Mouse (Mus musculus) neural tube, postnatal 0 days (tissue): Measurements from ENCODE around the gene Tmem212. TPM values are rescaled to one million over a fixed set of nuclear protein-coding genes. Genes with fewer than 3 reads are reported as not detected.

Experiments used
- polyA plus RNA-seq: library from polyadenylated mRNA; unstranded; fragments of >200 nt; fragmentation: Nextera tagmentation; extraction: Ambion mirVana; gene quantifications from 2 replicates; pipeline ENCODE4 v1.2.1, GENCODE M21; 2015

Gene Tmem212
- 4.4 and 5.1 TPM in 2 replicates for polyA plus RNA-seq

DNA sequence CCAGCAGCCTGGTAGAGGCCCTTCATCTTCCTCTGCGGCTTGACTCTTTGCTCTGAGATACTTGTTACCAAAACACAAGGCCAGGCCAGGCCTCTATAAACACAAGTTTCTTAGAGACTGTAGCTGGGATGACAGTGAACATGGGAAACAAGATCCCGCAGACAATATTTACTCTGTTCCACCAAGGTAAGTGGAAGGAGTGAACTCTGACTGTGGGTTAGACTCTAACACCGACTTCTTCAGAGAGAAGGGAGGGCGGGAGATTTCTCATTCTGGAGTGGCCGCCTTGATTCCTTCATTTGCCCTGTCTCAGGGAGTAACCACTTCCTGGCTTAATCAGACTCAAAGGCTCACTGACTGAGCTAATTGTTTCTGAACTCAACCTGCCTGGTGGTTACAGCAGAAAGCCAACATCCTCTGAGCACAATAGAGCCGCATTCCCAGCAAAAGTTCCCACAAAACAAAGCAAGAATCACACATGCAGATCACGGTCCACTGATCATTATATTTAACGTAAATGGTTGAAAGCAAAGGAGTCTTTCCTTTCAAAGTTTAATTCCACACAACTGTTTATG, at the start of gene Tmem212:
Gene Tmem212 (minus strand): TSS at position 51 of the 575 bp plus-strand sequence.

DNA sequence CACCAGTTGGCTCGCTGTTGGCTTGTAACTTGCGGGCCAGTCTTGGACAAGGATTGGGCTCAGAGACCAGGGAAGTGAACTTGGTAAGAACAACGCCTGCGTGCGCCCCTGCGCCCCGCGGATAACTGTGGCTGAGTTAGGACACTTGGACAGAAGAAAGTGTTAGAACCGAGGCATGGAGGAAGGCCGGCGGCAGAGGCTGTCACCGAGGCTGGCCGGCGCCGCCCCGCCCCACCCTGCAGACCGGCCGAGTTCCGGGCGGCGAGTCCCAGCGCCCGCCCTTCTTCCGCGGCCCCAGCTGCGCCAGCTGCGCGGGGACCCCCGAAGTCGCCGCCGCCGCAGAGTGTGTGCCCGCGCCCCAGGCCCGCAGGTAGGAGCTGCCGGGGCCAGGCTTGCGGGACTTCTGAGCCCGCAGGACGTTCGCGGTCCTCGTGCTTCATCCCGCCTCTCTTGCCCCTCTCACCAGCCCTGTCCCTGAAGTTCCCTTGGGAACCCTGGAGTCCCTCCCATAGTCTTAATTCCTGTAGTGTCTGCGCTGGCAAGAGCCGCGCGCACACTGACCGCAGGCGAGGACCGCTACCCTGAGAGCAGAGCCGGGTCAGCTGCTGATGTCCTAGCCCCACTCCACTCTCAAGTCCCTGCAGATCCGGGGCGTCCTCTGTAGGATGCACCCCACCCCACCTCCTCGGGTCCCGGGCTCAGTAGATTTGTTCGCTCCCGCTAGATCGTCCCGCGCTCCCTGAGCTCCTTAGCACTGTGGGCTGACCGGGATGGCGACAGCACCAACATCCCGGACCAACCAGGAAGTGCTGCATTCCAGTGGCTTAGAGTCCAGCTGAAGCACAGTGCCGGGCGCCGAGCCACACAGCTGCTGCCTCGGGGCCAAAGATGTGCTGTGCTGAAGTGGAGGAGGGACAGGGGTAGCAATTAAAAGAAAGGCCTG, 42.5 kb upstream of the Tmem212 start, which contains the start of gene Pld1:
Gene Pld1 (plus strand): TSS at position 315 of the 943 bp plus-strand sequence.

Other genes starting within 250 kb of the Tmem212 start
- gene Fndc3b, start 185.1 kb downstream of the Tmem212 start, polyA plus RNA-seq: 7.3 and 8.2 TPM in 2 replicates
- 5.1 and 5.5 TPM in 2 replicates for gene Pld1, start 42.3 kb upstream of the Tmem212 start, polyA plus RNA-seq